Mouse (Mus musculus): Measurements from ENCODE around the gene Dmrt1.

Gene Dmrt1

DNA sequence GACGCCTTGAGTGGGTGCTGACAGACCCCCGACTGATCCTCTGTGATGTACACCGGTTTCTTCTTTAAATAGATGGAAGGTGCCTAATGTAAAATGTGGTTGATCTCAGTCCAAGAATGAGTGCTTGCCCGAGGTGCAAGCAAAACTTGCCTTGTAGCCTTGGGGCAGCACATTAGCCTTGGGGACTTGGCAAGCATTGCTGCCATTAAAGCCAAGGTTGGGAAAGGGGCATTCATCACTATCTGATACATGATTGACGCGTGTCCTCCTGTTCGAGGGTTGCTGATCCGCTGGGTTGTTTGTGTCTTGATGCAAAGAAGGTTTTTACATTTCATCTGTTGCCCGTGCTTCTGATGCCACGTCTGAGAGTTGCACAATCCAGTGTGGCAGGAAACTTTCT lies 69.0 kb downstream of the Dmrt1 start:
- no peak for DNase-seq

- DNase-seq: no peak
These were observed 69.8 kb downstream of the Dmrt1 start for GRCm38 (mm10) chr19:25574981-25575814.

- no peak for DNase-seq
These were observed 72.9 kb downstream of the Dmrt1 start for GRCm38 (mm10) chr19:25578358-25578757.

DNA sequence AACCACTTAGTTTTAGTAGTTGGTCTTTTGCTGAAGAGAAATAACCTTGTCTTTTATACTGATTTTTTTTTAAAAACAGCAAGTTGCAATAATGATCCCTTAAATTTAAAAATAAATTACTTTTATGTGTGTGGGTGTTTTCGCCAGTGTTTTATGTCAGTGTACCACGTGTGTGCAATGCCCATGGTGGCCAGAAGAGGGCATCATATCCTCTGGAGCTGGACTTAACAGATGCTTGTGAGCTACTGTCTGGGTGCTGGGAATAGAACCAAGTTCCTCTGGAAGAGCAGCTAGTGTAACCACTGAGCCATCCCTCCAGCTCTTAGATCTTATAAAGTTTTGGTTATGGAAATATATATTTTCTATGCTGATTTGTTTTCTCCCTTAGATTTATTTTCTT lies 74.0 kb downstream of the Dmrt1 start:
- DNase-seq: no peak

DNA sequence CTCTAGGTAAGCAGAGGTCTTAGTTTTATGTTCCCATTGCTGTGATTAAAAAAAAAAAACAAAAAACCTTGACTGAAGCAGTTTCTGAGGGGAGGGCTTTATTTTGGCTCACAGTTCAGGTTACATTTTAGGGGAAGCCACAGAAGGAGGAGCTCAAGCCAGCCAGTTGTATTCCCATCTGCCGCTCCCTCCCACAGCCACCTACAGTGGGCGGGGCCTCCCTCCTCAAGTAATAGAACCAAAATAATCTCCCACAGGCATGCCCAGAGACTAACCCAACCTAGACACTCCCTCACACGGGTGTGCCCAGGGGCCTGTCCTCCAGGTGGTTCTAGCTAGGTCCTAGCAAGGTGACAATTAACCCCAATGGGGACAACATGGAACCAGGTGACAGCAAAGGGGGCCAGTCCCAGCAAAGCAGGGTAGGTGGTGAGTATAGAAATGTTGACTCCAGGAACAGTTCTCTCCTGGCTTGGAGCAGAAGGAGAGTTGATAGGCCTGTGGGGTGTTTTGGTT lies 92.4 kb downstream of the Dmrt1 start:
- no peak for DNase-seq

DNA sequence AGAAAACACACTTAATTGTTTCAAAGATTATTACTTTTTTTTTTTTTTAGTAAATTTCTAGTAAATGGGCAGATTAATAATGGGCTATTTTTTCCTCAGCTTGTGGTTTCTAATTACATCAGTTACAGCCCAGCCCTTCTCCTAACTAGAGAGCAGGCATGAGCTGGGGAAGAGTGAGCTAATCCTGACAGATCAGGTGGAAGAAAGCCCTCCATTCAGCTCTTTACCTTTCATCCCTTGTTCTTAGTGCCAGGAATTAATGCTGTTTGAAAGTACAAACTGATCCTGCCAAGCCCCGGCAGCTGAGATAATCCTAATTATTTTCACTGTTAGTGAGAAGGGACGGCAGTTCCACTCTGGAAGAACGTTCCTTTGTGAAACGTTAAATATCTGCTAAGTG lies 93.2 kb downstream of the Dmrt1 start:
- no peak for DNase-seq

DNA sequence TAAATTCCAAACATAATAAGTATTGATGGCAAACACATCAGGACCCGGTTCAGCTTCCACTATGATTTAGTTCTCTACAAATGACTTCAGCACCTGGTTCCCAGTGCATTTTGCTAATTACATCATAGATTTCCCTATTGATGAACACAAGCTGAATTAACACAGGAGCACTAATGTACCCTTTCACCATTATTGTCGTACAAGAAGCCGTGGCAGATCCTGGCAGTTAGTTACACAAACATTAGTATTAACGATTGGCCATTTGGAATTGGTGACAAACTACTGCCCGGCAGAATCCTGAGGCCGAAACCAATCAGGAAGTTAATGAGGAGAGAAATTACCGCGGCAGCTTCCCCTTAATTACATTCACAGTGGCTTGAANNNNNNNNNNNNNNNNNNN lies 96.5 kb downstream of the Dmrt1 start:
- DNase-seq: no peak

- DNase-seq: no peak
These were observed 102.2 kb downstream of the Dmrt1 start for GRCm38 (mm10) chr19:25607461-25608205.

GRCm38 (mm10) chr19:25608206-25608580 lies 102.8 kb downstream of the Dmrt1 start:
- DNase-seq: no peak

DNA sequence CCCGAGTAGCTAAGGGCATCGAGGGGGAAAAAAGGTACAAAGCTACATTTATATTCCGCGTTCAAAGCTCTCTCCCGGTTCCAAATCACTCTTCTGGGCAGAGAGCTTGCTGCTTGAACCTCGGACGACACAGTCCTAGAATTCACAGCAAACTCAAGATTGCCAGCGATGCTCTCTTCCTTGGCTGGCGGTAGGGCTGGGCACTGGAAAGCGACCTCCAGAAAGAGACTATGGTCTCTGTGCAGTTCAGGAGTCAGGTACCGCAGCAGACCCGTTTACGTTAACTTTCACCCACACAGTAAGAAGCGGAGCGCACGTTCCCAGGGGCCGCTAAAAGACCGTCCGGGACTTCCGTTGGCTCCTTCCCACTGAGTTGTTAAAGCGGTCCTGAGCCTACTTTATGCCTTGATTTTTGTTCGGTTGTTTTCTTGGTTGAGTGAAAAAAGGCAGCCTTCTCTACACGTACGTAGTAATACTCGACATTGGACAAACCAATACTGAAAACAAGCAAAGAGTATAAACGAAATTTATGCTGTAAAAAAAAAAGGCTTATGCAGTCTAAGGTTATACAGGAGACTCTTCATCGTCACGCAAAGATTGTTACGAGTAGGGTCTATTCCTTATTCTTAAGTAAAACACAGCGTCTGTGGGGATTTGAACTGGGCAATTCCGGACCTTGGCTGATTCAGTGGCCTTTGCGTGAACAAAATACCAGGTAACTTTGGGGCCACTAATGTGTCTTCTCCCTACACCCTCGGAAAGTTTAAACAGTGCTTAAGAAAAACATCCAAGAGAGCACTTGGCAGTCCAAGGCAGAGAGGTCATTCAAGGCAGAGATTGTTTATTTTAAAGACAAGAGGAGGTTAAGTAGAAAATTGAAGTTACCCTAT lies 103.8 kb downstream of the Dmrt1 start:
- peak; percentile 19 to 49 for DNase-seq

- DNase-seq: peak; percentile 34 to 52
These were observed 104.6 kb downstream of the Dmrt1 start, which contains the start of gene Dmrt3 for GRCm38 (mm10) chr19:25610015-25610410. Gene Dmrt3, plus strand, starts transcription at chr19:25610301.

DNA sequence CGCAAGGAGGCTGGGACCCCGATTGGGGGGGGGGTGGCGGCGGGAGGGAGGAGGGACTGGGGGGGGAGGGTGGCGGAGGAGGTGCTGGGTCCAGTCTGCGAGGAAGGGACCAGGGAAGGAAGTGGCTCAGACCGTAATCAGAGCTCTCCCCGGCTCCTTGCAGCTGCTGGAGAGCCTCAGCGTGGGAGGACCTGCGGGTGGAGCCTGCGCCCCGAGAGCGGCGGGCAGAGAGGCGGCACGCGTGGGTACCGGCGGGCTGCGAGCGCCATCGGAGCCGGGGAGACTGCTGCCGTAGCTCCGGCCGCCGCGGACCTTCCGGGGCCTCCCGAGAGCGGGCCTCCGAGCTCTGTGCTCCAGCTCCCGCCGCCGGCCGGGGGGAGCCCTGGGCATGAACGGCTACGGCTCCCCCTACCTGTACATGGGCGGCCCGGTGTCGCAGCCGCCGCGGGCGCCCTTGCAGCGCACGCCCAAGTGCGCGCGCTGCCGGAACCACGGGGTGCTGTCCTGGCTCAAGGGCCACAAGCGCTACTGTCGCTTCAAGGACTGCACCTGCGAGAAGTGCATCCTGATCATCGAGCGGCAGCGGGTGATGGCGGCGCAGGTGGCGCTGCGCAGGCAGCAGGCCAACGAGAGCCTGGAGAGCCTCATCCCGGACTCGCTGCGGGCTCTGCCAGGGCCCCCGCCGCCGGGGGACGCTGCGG lies 105.1 kb downstream of the Dmrt1 start:
- DNase-seq: peak; percentile 39 to 57

DNA sequence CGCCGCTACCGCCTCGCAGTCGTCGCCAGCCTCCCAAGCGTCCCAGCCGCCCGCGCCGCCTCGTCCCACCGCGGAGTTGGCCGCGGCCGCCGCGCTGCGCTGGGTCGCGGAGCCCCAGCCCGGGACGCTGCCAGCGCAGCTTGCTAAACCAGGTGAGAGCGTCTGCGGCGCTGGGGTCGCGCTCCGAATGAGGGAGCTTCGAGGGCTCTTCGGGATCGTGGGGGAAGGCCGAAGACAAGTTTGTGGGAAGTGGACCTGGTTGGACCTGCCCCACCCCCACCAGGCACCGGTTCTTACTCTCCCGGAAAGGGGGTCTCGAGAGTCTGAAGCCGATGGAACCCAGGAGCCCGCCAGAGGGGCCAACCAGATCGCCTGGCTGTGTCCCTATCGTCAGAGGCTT lies 105.7 kb downstream of the Dmrt1 start:
- peak; percentile 32 to 44 for DNase-seq

DNA sequence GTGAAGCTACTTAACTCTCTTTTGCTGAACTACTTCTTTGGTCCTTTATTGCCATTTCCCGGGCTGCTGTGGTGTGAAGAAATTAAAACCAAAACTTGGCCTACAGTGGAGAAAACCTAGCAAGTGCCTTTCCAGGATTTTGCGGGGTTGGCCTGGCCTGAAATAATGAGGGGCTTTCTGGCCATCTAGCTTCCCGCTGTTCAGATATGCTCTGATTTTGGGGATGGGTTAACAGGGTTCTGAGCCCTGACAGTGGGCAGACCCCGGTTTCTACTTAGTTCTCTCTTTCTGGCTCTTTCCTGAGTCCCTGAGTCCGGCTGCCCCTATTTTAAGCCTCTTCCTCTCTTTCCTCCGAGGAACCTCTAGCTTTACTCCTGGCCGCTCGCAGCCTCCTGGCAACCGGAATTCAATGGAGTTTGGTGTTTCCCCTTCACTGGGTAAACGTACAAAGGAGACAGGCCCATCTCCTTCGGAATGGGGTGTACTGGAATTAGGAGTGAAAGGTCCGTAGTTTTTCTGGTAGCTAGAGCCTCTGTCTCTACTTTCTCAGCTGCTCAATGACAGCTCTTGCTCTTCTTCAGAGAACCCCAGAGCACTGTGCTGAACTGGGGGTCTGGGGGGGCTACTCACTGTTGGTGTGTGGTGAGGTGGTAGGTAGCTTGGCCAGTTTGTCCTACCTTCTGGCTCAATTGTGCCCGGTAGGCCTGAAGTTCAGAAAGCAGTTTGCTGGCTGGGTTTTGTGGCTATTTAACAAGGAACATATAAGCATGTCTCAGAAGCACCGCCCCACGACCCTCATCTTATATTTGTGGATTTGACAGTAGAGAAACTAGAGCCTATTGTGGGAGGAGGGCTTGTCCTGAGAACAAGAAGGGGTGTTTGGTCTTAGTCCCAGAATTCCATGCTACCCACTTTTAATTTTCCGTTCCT lies 106.7 kb downstream of the Dmrt1 start:
- DNase-seq: no peak

DNA sequence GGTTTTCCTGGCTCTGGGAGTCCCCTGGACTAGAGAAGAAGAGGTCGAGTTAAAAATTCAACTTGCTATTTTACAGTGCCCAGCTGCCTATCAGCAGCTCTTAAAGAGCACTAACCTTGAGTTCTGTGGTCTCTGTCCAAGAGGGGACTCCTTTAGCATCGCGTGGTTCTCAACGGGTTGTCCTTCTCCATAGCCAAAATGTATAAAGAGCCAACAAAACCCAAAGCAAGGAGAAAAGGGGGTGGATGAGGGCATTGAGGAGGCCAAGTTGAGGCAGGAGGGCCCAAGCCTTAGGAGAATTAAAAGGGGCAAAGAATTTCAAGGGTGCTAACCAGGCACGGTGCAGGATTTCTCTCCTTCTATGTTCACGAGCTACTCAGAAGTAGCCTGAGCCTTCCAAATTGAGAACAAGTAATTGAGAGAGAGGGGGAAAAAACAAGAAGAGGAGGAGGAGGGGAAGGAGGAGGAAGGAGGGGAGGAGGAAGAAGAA lies 107.4 kb downstream of the Dmrt1 start:
- DNase-seq: no peak

- no peak for DNase-seq
These were observed 108.3 kb downstream of the Dmrt1 start for GRCm38 (mm10) chr19:25613476-25614300.

DNA sequence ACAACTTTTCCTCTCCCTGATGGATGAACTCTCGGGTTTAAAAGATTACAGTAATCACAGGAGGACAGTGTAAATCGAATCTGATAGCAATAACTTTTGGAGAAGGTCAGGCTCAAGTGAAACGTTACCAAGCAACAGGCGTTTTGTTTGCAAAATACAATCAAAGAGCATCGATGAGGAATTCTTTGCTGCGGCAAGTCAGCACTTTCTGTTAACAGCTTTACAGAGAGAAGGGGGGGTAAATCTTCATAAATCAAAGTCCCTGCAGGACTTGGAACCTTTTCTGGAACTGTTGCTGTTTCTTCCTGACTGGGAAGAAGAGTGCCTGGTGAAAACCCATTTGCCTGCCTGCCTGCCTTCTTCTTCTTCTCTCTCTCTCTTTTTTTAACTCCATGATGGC lies 110.5 kb downstream of the Dmrt1 start:
- DNase-seq: no peak

GRCm38 (mm10) chr19:25622291-25623251 lies 117.2 kb downstream of the Dmrt1 start:
- peak; percentile 84 to 87 for DNase-seq

DNA sequence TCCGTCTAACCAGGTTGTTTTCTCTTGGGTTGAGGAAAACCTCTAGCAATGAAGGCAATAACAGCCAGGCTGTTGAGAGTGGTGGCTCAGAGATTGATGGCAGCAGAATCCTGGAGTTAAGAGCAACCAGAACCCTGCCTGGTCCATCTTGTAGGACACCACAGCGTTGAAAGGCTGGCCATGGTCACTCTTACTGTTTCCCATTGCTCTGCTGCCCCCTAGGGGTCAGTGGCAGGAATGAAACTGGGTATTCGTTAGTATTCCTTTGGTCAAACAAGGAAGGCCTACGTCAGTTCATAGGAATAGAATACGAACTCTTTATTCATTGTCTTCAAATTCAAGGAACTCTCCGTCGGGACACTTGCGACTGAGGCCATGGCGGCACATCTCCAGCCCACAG lies 123.1 kb downstream of the Dmrt1 start:
- peak; percentile 87 to 88 for DNase-seq

All from cerebellum, postnatal 10 days (tissue).